ENCODE assay signal across 6 mouse cellular contexts in genomic region chr14:24489772-24490171, GRCm38 (mm10). TPM values are rescaled to one million over a fixed set of nuclear protein-coding genes. Genes with fewer than 3 reads are reported as not detected.
DNase-seq lines count a peak whose midpoint lies in the region; ATAC-seq and TF ChIP-seq lines count a peak whose summit lies in the region.
"Not testable (repeated sequence)": the region's sequence is repeated elsewhere in the genome, so short reads cannot be mapped to it uniquely, and the experiment has no call there.

No protein-coding gene starts in this region.

- peaks cover 48% of the 10 kb centered on the region for H3K36me3 ChIP-seq in E14TG2a.4 (ENCODE audit: insufficient read depth, low read length)
- peaks cover 22% of the 10 kb centered on the region in 2 experiments for H3K36me3 ChIP-seq in MEL (ENCODE audit: control insufficient read depth in 1 of 2, insufficient read depth in 2 of 2, low read length in 2 of 2)
- H3K36me3 ChIP-seq in forebrain, postnatal 0 days (ENCODE audit: insufficient read depth) = peaks cover 24% of the 10 kb centered on the region
- H3K36me3 ChIP-seq in intestine, postnatal 0 days (ENCODE audit: control insufficient read depth, insufficient read depth) = peaks cover 26% of the 10 kb centered on the region
- H3K36me3 ChIP-seq in neural tube, embryonic 14.5 days (ENCODE audit: control insufficient read depth, insufficient read depth, low read length) = peaks cover 20% of the 10 kb centered on the region; the same call in 1 of the 2 replicates

- TF ChIP-seq CTCF in E14TG2a.4 (conservative IDR thresholded peaks at IDR 0.05; ENCODE audit: low read length); MEL (IDR thresholded peaks at IDR 0.05 in 2 of 3, conservative IDR thresholded peaks at IDR 0.05 in 1 of 3; ENCODE audit: control insufficient read depth in 1 of 3, insufficient read depth in 1 of 3, low read depth in 2 of 3, low read length in 3 of 3, poor library complexity in 1 of 3, severe bottlenecking in 1 of 3); forebrain, postnatal 0 days (IDR thresholded peaks at IDR 0.05; ENCODE audit: low read depth); intestine, postnatal 0 days (IDR thresholded peaks at IDR 0.05; ENCODE audit: low read depth): not testable (repeated sequence)

- peak overlapping the region; percentile 65 for H3K9ac ChIP-seq in MEL (ENCODE audit: control insufficient read depth, low read depth, low read length, poor library complexity, severe bottlenecking)
- not testable (repeated sequence) for H3K9ac ChIP-seq in forebrain, postnatal 0 days; intestine, postnatal 0 days (ENCODE audit: low read depth, low read length); neural tube, embryonic 14.5 days (replicated peaks; ENCODE audit: low read depth, low read length)

- peak; percentile 16 for DNase-seq in MEL (ENCODE audit: low read depth, low spot score)
- DNase-seq in cerebellum, adult 11-12 months = peak; percentile 50
- not testable (repeated sequence) for DNase-seq in forebrain, postnatal 0 days

- ATAC-seq in forebrain, postnatal 0 days; intestine, postnatal 0 days; neural tube, embryonic 14.5 days (ENCODE audit: low read depth): not testable (repeated sequence)

- H3K27me3 ChIP-seq in E14TG2a.4 (ENCODE audit: insufficient read depth, low read length); MEL (ENCODE audit: control insufficient read depth in 1 of 2, insufficient read depth in 2 of 2, low read length in 2 of 2); forebrain, postnatal 0 days (ENCODE audit: insufficient read depth, low read length); intestine, postnatal 0 days (replicated peaks; ENCODE audit: control insufficient read depth, insufficient read depth, low read length); neural tube, embryonic 14.5 days (ENCODE audit: control insufficient read depth, insufficient read depth, low read length): not testable (repeated sequence)

- H3K4me1 ChIP-seq in E14TG2a.4 (replicated peaks; ENCODE audit: low read depth, low read length) (peaks cover 55% of the 10 kb centered on the region), MEL (ENCODE audit: control insufficient read depth in 1 of 2, insufficient read depth in 2 of 2, low read length in 2 of 2) (peaks cover 2 to 22% of the 10 kb centered on the region in 2 experiments; a peak in 3 of 4 replicates)
- peaks cover 21% of the 10 kb centered on the region for H3K4me1 ChIP-seq in forebrain, postnatal 0 days (ENCODE audit: insufficient read depth)
- not testable (repeated sequence) for H3K4me1 ChIP-seq in intestine, postnatal 0 days (replicated peaks; ENCODE audit: control insufficient read depth, insufficient read depth, low read length)
- H3K4me1 ChIP-seq in neural tube, embryonic 14.5 days (ENCODE audit: control insufficient read depth, insufficient read depth, low read length) = peaks cover 35% of the 10 kb centered on the region

- peak overlapping the region; percentile 59 for H3K27ac ChIP-seq in MEL (ENCODE audit: control insufficient read depth, low read depth, low read length)
- H3K27ac ChIP-seq in forebrain, postnatal 0 days (ENCODE audit: low read depth, low read length); intestine, postnatal 0 days (ENCODE audit: low read depth, low read length); neural tube, embryonic 14.5 days (ENCODE audit: low read depth, low read length): not testable (repeated sequence)

- TF ChIP-seq EP300 in MEL (IDR thresholded peaks at IDR 0.05; ENCODE audit: low read depth in 1 of 2, low read length in 2 of 2) = not testable (repeated sequence)

- H3K9me3 ChIP-seq in E14TG2a.4 (ENCODE audit: low read length); MEL (replicated peaks; ENCODE audit: insufficient read depth, low read length); forebrain, postnatal 0 days (ENCODE audit: low read length); intestine, postnatal 0 days (ENCODE audit: control insufficient read depth); neural tube, embryonic 14.5 days (ENCODE audit: control insufficient read depth, low read length): not testable (repeated sequence)

- H3K4me2 ChIP-seq in forebrain, postnatal 0 days (ENCODE audit: low read depth) = peak overlapping the region; percentile 62; the same call in 1 of the 2 replicates
- peak overlapping the region; percentile 33; the same call in 1 of the 2 replicates for H3K4me2 ChIP-seq in intestine, postnatal 0 days (replicated peaks; ENCODE audit: low read depth)
- peak overlapping the region; percentile 95; the same call in 1 of the 2 replicates for H3K4me2 ChIP-seq in neural tube, embryonic 14.5 days (ENCODE audit: low read depth, low read length)

- TF ChIP-seq RAD21 in MEL (IDR thresholded peaks at IDR 0.05; ENCODE audit: low read depth, low read length) = not testable (repeated sequence)

- not testable (repeated sequence) for TF ChIP-seq POLR2A in MEL (IDR thresholded peaks at IDR 0.05; ENCODE audit: control insufficient read depth in 1 of 2, insufficient read depth in 1 of 2, low read depth in 1 of 2, low read length in 2 of 2, poor library complexity in 1 of 2)

- H3K4me3 ChIP-seq in E14TG2a.4 (replicated peaks; ENCODE audit: low read length) = peak overlapping the region; percentile 92
- not testable (repeated sequence) for H3K4me3 ChIP-seq in MEL (ENCODE audit: control insufficient read depth in 1 of 2, insufficient read depth in 1 of 2, low read depth in 2 of 2, low read length in 2 of 2); forebrain, postnatal 0 days (ENCODE audit: low read depth, low read length); intestine, postnatal 0 days (ENCODE audit: low read depth, low read length); neural tube, embryonic 14.5 days (ENCODE audit: low read depth, low read length)

- WGBS in forebrain, postnatal 0 days = 89% methylated on average over 7 of the region's 7 CpGs
- 87% methylated on average over 7 of the region's 7 CpGs for WGBS in intestine, postnatal 0 days
- 89% methylated on average over 7 of the region's 7 CpGs for WGBS in neural tube, embryonic 14.5 days

- peaks cover 58% of the 10 kb centered on the region for H3K79me2 ChIP-seq in MEL (ENCODE audit: control insufficient read depth, insufficient read depth, low read length, poor library complexity)

TF ChIP-seq in MEL, 35 proteins besides CTCF, POLR2A, EP300 and RAD21:
- TF ChIP-seq KAT2A (conservative IDR thresholded peaks at IDR 0.05; ENCODE audit: low read depth, low read length) = 0 out of 2 replicates have a peak, but pooled peaks have one; percentile 0
TF ChIP-seq in MEL: peak in this region for 1; not testable (repeated sequence) for 34.

RNA-seq across cellular contexts. Expression of gene Rps24, which starts 2.8 kb away (rescaled TPM):
- total RNA-seq in MEL (2012; rRNA removed) = 2,513 and 2,687 TPM in 2 replicates
- polyA plus RNA-seq in MEL (2012; ENCODE audit: insufficient read depth in 1 of 2, insufficient read length in 2 of 2, low read depth in 1 of 2, low replicate concordance in 2 of 2, missing spikeins in 1 of 2) = 1,000 to 10,000 TPM in 1 of 2 experiments, not detected in 1; 2,914 TPM
- 1,310 and 1,631 TPM in 2 replicates for total RNA-seq in forebrain, postnatal 0 days (2014; rRNA removed)
- polyA plus RNA-seq in forebrain, postnatal 0 days (2015; fragmentation: Nextera tagmentation; extraction: Ambion mirVana) = 795 and 979 TPM in 2 replicates
- polyA plus RNA-seq in intestine, postnatal 0 days (2015; fragmentation: Nextera tagmentation; extraction: Ambion mirVana) = 766 and 793 TPM in 2 replicates
- polyA plus RNA-seq in neural tube, embryonic 14.5 days (2014; fragmentation: Nextera tagmentation; extraction: Ambion mirVana) = 705 and 740 TPM in 2 replicates

RNA-seq across cellular contexts. Expression of gene Polr3a, which starts 2.9 kb away (rescaled TPM):
- 22.8 and 24.0 TPM in 2 replicates for total RNA-seq in MEL (2012; rRNA removed)
- 10 to 100 TPM in 1 of 2 experiments, not detected in 1; 26.6 TPM for polyA plus RNA-seq in MEL (2012; ENCODE audit: insufficient read depth in 1 of 2, insufficient read length in 2 of 2, low read depth in 1 of 2, low replicate concordance in 2 of 2, missing spikeins in 1 of 2)
- total RNA-seq in forebrain, postnatal 0 days (2014; rRNA removed) = 19.5 and 29.9 TPM in 2 replicates
- 8.1 and 13.4 TPM in 2 replicates for polyA plus RNA-seq in forebrain, postnatal 0 days (2015; fragmentation: Nextera tagmentation; extraction: Ambion mirVana)
- 5.1 and 6.6 TPM in 2 replicates for polyA plus RNA-seq in intestine, postnatal 0 days (2015; fragmentation: Nextera tagmentation; extraction: Ambion mirVana)
- 19.8 and 23.7 TPM in 2 replicates for polyA plus RNA-seq in neural tube, embryonic 14.5 days (2014; fragmentation: Nextera tagmentation; extraction: Ambion mirVana)

Comparison
In these comparisons a context has a peak if more than half of its experiments do, and no peak if none do; other contexts are left out.
1. H3K4me2 ChIP-seq: peak in every context shown above with its lines; median percentile 95 in neural tube, embryonic 14.5 days; 62 in forebrain, postnatal 0 days; 33 in intestine, postnatal 0 days.